Mouse (Mus musculus): ENCODE results near the gene Zfp341.

DNA sequence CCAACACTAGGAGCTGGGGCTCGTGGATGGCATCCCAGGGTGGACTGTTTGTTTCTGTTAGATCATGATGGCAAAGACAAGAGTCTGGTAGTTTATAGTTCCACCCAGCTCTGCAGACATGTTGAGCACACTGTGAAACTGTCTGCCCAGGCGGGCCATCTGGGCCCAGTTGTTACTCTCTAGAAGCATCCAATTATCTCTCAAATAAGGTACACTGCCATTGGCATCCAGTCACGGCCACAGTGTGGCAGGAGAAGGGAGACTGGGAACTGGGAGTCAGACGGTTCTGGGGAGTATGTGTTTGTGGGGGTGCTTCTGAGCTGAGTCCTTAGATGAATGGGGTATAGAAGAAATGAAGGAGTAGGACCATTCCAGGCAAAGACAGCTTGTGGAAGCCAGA lies 57.0 kb downstream of the Zfp341 start:
- TF ChIP-seq CTCF (IDR thresholded peaks at IDR 0.05; ENCODE audit: extremely low read depth, insufficient read length, insufficient replicate concordance, low read depth, low read length) (no peak), POLR2A (IDR thresholded peaks at IDR 0.05; ENCODE audit: low read depth, low read length) (no peak)
